Mouse (Mus musculus) frontal cortex, postnatal 25 days (tissue): ENCODE data around the gene Tmbim6.
"Not testable (repeated sequence)": the region's sequence is repeated elsewhere in the genome, so short reads cannot be mapped to it uniquely, and the experiment has no call there.

Experiments used
- DNase-seq, 2 experiments: peaks; one replicate each; pipeline ENCODE4 v3.0.0; 2022; ENCODE audit warnings: low spot score in 2 of 2

Tmbim6 gene

DNA sequence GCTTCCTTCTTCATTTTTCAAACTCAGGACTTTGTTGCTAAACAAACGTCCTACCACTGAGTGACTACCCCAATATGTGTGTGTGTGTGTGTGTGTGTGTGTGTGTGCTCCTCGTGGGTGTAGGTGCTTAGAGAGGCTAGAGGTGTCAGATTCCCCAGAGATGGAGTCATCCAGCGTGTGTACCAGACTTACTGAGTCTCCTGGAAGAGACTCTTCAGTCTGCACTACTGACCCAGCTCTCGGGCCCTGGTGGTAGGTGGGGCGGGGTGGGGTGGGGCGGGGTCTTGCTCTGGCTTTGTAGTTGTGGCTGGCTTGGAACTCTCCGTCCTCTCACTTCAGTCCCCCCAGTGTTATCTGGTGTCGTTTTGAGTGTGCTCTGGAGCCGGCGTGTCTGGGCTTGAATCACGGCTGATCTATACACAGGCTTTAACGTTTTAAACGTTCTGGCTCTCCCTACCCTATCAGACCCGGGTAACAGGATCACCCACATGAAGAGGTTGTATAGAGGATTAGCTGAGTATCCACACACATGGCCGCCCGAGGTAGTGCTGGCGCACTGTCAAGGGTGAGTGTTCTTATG is 25.1 kb downstream of the Tmbim6 start:
- no peak for DNase-seq

DNA sequence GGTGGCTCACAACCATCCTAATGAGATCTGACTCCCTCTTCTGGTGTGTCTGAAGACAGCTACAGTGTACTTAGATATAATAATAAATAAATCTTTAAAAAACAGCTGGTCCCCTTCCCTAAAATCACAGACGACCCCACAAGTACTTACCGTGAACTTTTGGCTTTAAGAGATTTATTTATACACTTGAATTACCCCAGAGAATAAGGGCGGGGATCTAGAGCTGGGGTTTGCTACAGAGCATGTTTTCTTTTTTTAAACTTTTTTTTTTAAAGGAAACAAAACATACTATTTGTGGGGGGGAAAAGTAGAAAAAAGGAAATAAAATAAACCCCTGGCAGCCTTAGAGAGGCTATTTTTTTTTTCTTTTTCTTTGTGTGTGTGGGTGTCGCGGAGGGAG is 27.4 kb downstream of the Tmbim6 start:
- no peak for DNase-seq

DNA sequence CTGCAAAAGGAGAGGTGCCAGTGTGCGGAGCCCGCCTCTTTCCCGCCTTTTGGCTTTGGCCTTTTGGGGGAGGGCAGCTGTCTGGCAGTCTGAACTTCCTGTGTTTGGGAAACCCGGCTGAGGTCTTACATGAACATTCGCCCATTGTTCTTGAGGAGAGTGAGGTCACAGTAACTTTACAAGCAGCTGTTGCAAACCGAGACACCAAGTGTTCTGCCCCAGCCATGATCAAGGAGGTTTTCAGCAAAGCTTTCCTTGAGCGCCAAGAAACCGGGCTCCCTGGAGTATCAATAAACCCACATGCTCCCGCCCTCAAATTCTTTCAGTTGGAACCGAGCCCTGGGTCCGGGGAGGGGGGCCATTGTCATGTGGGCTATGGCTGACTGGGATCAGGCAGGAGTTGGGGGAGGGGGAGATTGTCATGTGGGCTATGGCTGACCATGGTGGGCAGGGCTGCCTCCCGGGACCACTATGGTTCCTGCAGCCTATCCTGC is 27.9 kb downstream of the Tmbim6 start:
- no peak for DNase-seq

DNA sequence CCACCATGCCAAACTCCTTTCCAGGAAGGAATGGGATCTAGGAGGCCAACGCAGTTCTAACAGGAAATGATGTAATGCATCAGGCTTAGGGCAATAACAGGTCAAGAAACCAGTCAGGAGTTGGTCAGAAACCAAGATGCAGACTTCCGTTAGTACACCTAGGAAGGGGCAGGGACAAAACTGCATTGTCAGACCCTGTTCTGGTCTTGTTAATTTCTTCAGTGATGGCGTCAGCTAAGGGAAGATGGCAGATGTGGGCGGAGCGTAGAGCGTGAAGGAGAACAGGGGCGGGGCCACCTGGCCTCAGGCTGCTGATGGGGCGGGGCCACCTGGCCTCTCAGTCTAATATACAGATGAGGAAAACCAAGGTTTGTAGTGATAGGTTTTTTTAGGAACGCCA is 28.5 kb downstream of the Tmbim6 start:
- DNase-seq, result no peak

DNA sequence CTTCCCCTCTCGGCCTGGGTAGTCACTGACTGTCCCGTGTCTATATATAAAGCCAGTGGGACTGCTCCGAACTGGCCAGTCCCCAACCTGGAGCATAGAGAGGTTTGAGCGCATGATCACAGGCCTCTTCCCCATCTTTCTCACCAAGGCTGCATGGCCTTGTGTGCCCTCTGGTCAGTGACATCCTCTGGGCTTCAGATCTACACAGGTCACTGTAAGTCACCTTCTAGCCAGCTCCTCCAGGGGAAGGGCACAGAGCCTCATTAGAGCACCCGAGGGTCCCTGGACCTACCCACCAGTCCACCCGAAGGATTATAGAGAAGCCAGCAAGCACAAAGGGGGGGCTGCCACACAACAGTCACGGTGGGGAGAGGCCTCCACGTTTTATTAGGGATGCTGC is 29.0 kb downstream of the Tmbim6 start:
- no peak for DNase-seq

DNA sequence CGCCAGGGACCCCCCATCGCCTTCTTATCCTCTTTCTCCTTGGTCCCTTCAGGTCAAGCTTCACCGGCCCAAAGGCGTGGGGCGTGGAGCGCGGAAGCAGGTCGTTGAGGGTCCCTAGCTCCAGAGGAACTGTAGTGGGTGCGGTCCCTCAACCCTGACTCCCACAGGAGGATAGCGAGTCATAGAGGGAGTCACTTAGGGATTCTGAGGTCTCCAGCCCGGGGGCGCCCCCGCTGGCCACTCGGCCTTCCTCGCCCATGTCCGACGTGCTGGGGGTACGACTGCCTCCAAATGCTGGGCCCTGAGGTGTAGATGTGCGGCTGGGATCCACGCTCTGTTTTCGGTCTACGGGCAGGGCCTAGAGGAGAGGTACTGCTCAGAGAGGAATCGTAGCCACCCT is 29.9 kb downstream of the Tmbim6 start:
- no peak for DNase-seq

DNA sequence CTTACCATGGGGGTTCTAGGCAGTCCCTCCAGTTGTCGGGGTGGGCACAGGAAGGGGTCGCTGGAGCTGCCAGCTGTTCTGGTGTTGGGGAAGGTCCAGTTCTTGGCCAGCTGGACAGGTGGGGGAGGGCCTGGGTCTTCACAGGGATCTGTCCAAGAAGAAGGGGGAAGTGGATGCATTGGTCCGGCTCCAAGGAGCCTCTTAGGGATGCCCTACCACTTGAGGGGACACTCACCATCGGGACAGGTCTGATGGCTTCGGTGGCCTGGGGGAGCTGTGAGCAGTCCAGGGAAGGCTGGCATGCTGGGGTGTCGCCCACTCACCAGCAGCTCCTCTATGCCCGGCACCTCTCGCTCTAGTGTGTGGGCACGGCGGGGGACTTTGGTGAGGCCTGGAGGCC is 30.4 kb downstream of the Tmbim6 start:
- no peak for DNase-seq

DNA sequence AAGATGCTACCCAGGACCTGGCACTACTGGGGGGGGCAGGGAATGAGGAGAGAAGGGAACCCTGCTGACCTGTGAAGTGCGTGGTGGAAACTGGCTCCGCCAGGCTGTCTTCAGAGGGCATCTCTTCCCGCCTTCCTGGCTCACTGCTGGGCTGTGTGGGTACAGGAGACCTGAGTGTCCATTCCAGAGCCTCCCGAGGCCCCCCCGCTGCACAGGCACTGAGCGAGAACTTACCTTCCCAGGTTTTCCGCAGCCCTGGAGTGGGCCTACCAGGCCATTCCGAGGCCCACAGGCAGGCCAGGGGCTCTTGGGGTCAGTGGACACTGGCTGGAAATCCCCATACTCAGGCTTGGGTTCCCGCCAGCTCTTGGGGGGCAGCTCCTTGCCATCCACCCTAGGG is 31.2 kb downstream of the Tmbim6 start:
- no peak for DNase-seq

DNA sequence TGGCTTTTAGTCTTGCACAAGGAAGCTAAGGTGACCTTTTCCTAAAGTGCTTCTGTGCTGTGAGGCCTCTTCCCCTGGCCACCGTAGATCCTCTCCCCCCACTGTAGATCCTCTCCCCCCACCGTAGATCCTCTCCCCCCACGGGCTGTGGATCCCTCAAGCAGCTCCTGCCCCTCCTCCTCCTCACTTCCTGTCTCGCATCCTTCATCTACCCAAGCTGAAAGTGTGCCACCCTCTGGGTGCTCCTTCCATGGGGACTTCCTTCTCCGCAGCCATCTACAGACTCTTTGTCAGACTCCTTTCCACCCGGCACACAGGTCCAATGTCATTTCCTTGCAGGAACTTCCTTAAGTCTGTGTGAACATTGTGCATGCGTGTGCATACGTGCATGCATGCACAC is 37.7 kb downstream of the Tmbim6 start:
- DNase-seq, result no peak

DNA sequence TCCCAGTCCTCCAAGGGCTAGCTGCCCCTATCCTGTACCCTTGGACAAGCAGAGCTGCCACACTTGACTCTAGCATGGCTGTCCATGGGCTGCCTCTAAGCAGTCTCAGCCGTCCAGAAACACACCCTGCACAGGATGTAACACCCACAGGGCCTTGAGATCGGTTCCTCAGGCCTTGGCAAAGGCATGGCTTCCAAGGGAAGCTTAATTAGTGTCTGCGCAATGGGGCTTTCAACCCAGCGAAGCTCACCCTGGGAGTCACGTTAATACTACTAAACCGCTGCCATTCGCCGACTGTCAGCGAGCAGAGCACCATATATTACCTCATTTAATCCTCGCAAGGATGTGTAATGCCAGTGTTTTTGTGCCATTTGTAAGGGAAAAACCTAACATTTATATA is 38.4 kb downstream of the Tmbim6 start:
- DNase-seq, result no peak

DNA sequence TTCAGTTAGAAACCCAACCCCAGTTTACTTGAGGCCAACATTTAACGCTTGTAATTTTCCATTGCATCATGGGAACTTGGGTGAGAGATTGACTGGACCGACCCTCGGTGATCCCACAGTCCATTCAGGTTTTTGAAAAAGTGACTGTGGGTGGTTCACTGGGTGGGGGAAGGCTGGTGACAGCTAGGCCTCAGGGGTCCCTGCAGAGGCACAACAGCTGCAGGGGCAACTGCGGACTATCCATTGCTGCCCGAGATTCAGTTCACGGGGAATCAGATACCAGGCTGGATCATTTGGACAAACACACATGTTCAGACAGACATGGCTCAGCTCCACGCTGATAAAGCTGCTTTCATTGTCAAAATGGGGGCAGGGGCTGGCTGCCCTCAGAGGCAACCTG is 38.8 kb downstream of the Tmbim6 start:
- DNase-seq, result no peak

DNA sequence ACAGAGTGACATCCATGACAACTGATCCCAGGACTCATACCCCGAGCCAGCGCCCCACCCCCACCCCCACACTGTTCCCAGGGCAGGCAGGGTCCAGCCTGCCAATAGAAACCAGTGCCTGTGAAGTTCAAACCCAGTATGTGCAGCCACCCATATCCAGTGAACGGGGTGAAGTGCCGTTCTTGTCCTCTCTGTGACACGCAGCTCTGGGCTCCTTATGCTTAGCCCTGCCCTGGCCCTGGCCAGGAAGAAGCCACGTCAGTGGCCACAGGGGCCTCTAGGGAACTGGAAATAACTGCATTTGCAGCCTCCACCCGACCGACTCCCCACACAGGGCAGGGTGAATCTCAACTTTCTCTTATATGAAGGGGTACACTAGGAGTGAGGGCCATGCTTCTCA is 39.3 kb downstream of the Tmbim6 start:
- DNase-seq, result no peak

DNA sequence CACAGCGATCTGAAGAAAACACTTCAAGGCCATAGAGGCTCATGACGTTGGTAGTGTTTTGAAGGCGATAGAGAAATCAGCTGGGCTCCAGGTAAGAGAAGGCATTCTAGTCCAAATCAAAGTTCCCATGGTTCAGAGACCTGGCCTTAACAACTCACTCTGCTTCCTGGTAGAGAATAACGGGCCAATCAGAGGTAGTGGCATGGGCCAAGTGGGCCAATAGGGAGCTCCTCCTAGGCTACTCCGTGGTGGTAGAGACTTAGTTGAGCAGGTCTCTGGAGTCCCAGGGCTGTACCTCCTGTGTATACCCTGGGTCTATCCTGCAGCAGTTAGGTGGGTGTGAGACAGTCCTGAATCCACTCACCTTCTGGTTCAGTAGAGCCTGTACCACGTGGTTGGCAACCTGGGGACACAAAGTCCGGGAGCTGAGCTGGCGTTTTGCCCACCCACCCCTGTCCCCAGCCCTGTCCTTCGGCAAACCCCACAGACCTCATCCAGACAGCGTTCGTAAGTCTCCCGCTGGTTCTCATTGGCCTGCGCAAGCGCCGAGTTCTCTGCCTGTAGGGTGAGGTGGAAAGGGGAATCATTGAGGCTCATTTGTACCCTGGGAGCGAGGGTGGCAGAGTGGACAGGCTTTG is 40.5 kb downstream of the Tmbim6 start:
- DNase-seq, result no peak

DNA sequence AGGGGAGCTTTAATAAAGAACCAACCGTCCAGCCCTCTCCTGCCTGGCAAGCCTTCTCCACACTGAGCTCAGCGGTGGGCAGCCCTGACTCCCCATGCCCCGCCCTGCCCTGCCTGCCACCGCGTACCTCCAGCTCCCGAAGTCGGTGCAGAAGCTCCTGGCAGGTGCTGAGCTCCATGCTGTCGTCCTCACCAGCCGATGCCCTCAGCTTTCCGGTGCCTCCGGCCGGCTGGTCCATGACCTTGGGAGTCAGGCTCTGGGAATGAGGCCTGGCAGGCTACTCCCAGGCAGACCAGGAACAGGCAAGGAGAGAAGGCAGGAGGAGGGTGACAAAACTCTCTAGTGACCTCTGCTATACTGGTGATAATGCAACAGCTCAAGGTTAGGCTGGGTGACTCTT is 41.2 kb downstream of the Tmbim6 start:
- DNase-seq, result no peak

DNA sequence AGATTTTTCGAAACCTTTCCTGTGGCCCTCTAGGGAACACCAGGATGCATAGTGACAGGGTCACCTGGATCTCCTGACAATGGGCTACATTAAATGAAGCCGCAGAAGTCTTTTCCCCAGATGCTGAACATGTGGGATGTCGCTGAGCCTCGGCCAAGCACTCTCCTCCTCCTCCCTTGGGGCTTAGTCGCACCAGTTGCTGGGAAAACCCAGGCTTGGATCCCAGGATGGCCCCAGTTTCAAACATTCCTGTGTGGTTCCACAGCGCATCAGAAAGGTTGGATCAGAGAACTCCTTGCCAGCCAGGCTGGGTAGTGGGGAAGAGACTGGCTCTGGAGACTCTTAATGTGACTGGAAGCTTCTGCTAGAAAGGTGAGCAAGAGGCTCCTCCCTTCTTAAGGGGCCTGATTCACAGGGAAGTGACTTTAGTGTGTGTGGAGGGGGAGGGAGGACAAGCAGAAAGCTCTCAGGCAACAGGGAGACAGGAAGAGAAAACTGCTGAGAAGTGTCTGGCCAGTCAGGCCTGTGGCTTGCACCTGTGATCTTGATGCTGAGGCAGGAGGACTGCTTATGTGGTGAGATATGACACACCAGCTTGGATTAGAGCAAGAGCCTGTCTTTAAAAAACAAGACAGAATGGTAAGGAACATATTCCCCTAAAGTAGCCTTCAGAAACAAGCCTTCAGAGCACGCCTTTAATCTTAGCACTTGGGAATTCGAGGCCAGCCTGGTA is 46.5 kb downstream of the Tmbim6 start:
- DNase-seq, result no peak

DNA sequence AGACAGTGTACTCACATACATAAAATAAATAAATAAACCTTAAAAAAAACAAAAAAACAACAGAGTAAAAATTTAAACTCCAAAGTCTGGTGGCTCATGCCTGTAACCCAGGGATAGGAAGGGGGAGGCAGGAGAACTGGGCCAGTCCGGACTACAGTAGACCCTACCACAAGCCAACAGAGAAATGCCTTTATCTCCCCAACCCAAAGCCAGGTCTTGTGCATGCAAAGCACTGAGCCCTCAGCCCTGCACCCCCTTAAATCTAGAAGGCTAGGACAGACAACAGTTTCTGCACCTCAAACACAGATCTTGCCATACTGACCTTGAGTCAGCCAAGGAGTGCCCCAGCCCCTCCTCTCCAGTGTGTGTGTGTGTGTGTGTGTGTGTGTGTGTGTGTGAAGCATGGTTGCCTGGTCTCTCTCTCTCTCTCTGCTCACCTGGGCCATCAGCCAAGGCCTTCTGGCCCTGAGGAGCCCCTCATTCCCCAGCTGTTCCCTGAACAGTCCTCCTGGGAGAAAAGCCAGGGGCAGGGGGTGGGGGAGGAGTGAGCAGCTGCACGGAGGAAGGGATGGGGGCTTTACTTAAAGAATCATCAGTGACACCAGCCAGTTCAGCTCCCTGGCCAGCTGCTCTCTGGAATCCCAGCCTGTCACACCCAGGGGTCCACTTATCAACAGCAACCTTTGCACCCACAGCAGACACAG is 47.6 kb downstream of the Tmbim6 start:
- no peak for DNase-seq

DNA sequence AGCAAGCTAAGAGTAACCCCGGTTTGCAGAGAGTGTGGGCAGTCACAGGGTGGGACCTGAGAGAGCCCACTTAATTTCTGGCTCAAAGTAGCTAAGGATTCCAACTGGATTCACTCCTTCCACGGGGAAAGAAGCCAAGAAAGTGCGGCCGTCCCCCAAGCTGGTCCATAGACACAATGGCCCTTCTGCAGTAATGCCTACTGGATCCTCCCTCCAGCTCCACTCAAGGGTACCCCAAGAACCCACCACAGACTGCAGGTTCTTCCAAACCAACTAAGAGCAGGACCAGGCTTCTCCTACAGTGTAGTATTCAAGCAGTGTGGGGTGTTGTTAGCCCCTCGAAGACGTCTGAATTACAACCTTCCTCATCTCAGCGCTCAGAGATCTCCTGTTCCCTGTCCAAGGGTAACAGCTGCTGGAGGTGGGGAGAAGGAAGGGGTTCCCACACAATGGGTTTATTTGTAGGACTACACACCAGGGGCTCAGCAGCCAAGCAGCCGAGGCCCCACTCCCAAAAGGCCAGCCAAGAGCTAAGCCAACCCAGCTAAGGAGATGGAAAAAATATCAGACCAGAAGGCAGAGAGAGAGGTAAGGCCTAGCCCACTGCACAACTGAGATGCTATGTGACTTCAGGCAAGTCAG is 48.3 kb downstream of the Tmbim6 start:
- no peak for DNase-seq

DNA sequence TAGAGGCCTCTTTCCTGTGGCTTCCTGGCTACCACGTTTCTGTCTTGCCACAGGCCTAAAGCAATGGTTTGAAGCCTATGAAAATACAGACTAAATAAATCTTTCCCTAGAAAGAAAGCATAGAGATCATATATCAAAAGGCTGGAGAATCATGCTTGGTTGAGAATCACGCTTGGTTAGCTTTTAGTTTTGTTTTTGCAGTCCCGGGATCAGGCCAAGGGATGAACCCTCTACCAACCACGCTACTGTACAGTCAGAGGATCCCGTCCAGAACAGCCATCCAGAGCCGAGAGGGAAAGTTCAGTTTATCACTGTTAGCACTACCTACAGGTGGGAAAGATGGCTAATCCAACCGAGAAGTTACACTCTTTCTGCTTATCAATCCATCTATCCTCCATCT is 49.7 kb downstream of the Tmbim6 start:
- DNase-seq, result no peak

DNA sequence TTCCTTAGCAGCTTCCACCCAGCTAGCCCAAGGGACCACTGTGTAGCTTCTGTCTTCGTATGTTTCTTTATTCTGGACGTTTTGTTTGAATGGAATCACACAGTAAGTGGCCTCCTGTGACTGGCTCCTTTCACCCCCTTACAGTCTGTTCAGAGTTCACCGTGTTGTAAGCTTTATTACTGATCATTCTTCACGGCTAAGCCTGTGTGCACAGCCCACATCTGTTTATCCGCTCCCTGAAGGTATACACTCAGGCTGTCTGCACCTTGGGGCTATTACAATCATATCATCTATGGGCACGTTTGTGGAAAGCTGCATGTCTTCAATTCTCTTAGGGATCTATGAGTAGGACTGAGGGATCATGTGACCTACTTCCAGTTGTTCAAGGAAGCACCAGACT is 52.9 kb downstream of the Tmbim6 start:
- DNase-seq, result no peak

DNA sequence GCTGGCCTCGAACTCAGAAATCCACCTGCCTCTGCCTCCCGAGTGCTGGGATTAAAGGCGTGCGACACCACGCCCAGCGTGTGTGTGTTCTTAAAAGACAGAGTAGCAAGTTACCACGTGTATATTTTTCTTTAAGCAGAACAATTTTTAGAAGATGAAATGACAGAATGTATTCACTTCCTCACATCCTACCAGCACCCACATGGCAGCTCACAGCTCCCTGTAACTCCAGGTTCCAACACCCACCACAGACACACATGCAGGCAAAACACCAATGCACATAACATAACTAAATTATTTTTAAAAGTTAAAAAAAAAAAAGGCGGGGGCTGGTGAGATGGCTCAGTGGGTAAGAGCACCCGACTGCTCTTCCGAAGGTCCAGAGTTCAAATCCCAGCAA is 53.5 kb downstream of the Tmbim6 start:
- DNase-seq, result not testable (repeated sequence)

DNA sequence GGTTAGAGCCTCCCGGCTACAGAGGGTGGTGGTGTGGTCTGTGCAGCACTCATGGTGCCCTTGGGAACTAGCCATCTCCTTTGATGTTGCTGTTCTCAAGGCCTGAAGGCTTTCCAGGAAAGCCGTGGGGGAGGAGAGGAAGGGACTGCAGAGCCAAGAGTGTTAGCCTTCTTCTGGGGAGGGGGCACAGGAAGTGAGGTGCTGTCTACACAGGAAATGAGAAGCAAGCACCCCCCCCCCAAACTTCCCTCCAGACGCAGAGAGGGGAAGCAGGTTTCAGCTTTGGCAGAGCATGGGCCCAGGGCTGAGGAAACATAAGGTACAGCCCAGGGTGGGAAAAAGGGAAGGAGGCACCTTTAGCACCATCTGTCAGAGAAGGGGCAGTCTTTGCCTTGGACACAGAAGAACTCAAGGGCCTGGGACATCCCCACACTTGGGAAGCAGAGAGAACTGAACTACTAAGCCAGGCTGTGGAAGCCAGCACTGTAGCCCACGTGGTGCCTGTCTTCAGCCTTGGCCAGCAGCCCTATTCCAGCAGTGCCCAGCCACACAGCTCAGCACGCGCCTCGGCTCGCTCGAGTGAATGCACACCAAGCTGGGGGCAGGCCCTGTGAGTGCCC is 56.6 kb downstream of the Tmbim6 start:
- no peak for DNase-seq
